Mouse (Mus musculus) small intestine, adult 2 months (tissue): ENCODE measurements at regions not wholly inside any gene's neighbourhood (a gene's known extent, or its start where the extent isn't known, plus 50 kb on each side); places are given as distances from the start of the nearest gene placed in this dataset.

Experiments
- H3K27ac ChIP-seq: fragments of 200-500 bp; 2 replicates; pipeline ENCODE4 v1.5.1; 2012; ENCODE audit warnings: low read depth, low read length, control low read depth, inconsistent platforms; ENCODE audit not compliant: insufficient read depth
- H3K27me3 ChIP-seq: fragments of 200-500 bp; 2 replicates; pipeline ENCODE4 v1.6.1; 2012; ENCODE audit warnings: mild to moderate bottlenecking, moderate library complexity, low read length, inconsistent platforms; ENCODE audit not compliant: control insufficient read depth, insufficient read depth
- H3K36me3 ChIP-seq: fragments of 200-500 bp; 2 replicates; pipeline ENCODE4 v1.6.1; 2012; ENCODE audit warnings: mild to moderate bottlenecking, low read length, control low read depth, inconsistent platforms; ENCODE audit not compliant: control insufficient read depth, insufficient read depth
- H3K4me1 ChIP-seq: fragments of 200-500 bp; 2 replicates; pipeline ENCODE4 v1.6.1; 2012; ENCODE audit warnings: low read length, inconsistent platforms, mixed read lengths; ENCODE audit not compliant: control insufficient read depth, insufficient read depth, insufficient read length
- H3K4me3 ChIP-seq: fragments of 200-500 bp; 2 replicates; pipeline ENCODE4 v1.5.1; 2012; ENCODE audit warnings: low read depth, mild to moderate bottlenecking, control low read depth, inconsistent platforms, low read length, moderate library complexity
- CTCF ChIP-seq: fragments of 200-500 bp; IDR thresholded peaks from 2 replicates; pipeline ENCODE4 v1.5.1; 2012; ENCODE audit warnings: low read depth, mild to moderate bottlenecking, control low read depth, inconsistent platforms, low read length, moderate library complexity, mixed read lengths; ENCODE audit not compliant: insufficient replicate concordance, insufficient read length; ENCODE audit errors: extremely low read depth
- POLR2A ChIP-seq: fragments of 200-500 bp; IDR thresholded peaks from 2 replicates; pipeline ENCODE4 v1.6.1; 2012; ENCODE audit warnings: low read depth, mild to moderate bottlenecking, control low read depth, inconsistent platforms, low read length, moderate library complexity
- WGBS: fragments of 180-500 bp; shearing (Covaris S2); methylation state at CpG from one replicate; pipeline ENCODE4 v1.1.7; 2018; 5-methylcytosine and 5-hydroxymethylcytosine counted together

- Histone ChIP-seq H3K4me1 (peaks cover 11% of the 10 kb centered on the region), H3K27me3 (no peaks in the 10 kb centered on the region), H3K4me3 (no peak overlapping the region), H3K27ac (no peak overlapping the region), H3K36me3 (no peaks in the 10 kb centered on the region)
- TF ChIP-seq CTCF, result no peak
- TF ChIP-seq POLR2A, result no peak
- WGBS, result 45% methylated on average over 3 of the region's 3 CpGs
Measured at GRCm38 (mm10) chr1:106483008-106483407, 231.1 kb downstream of the Bcl2 start.

DNA sequence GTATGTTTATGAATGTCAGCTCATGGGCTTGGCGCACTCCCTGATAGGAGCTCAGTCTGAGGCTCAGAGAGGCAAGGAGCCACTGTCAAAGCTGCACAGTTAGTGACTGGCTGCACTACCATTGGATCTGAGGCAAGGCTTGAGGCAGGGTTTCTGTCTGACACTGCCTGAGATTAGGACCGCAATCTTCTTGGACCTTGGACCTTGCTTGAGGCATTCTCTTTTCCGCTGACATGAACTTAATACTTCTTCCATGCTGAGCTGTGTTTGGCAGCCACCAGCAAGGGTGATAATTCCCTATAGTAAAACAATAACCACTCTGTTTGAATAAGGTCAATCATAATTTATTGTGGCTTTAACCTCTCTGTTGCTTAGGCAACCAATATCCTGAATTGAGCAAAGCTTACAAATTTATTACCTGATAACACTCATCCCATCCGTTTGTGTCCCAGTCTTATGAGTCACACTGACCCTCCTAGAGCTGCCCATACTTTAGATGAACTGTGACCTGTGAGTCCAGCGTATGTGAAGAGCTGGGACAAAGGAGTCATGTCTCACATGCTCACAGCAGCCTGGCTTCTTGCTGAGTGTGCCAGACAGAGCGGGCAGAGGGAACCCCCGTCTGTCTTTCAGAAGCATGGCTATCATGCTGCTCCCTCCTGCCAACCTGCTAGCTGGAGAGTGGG, 236.3 kb downstream of the Bcl2 start:
- no peak for TF ChIP-seq POLR2A
- no peak for TF ChIP-seq CTCF
- Histone ChIP-seq H3K27ac (peak overlapping the region; percentile 81), H3K36me3 (no peaks in the 10 kb centered on the region), H3K4me1 (peaks cover 22% of the 10 kb centered on the region), H3K4me3 (no peak overlapping the region), H3K27me3 (no peaks in the 10 kb centered on the region)
- WGBS, result 25% methylated on average over 7 of the region's 7 CpGs

DNA sequence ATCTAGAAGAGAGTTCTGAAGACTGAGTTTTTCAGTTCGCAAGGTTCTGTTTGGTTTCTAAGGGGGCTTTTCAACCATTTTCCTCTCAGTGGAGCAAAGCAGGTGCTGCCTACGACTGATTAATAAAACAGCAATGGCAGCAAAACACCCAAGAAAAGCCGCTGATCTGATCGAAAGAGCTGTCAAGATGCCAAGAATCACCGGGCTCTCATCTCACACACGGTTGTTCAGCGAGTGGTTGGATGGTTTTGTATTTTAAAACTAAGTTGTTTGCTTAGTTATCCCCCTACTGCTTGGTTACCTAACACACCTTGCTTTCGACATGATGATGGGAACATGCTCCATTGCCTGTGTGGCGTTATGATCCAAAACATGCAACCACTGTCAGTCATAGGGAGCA, 246.1 kb downstream of the Bcl2 start:
- Histone ChIP-seq H3K4me3 (no peak overlapping the region), H3K27ac (no peak overlapping the region), H3K36me3 (no peaks in the 10 kb centered on the region), H3K4me1 (no peaks in the 10 kb centered on the region; the same call in 1 of the 2 replicates), H3K27me3 (no peaks in the 10 kb centered on the region)
- WGBS, result 87% methylated on average over 9 of the region's 9 CpGs
- TF ChIP-seq CTCF (no peak), POLR2A (no peak)

- no peak for TF ChIP-seq POLR2A
- no peak for TF ChIP-seq CTCF
- Histone ChIP-seq H3K4me1 (no peaks in the 10 kb centered on the region; the same call in 1 of the 2 replicates), H3K27me3 (no peaks in the 10 kb centered on the region), H3K4me3 (no peak overlapping the region), H3K27ac (no peak overlapping the region), H3K36me3 (no peaks in the 10 kb centered on the region)
- WGBS, result 80% methylated on average over 4 of the region's 4 CpGs
Measured at GRCm38 (mm10) chr1:106466644-106467043, 247.4 kb downstream of the Bcl2 start.

DNA sequence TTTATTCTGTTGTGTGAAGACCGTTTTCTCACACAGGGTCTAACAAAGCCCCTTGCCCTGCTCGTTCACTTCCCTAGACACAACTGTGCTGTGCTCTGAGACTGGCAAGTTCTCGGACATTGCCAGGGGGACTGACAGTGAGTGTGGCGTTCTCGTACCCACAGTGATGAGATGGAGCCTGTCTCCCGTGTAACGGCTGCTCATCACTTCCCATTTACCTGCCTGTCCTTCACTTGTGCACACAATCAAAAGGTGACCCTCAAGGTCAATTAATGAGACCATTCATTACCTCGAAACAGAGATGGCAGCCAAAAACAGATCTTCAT, 248.1 kb downstream of the Bcl2 start:
- TF ChIP-seq CTCF (no peak), POLR2A (no peak)
- H3K4me1 ChIP-seq, result no peaks in the 10 kb centered on the region; the same call in 1 of the 2 replicates
- H3K27ac ChIP-seq, result no peak overlapping the region
- no peak overlapping the region for H3K4me3 ChIP-seq
- 82% methylated on average over 8 of the region's 8 CpGs for WGBS
- no peaks in the 10 kb centered on the region for H3K36me3 ChIP-seq
- no peaks in the 10 kb centered on the region for H3K27me3 ChIP-seq

DNA sequence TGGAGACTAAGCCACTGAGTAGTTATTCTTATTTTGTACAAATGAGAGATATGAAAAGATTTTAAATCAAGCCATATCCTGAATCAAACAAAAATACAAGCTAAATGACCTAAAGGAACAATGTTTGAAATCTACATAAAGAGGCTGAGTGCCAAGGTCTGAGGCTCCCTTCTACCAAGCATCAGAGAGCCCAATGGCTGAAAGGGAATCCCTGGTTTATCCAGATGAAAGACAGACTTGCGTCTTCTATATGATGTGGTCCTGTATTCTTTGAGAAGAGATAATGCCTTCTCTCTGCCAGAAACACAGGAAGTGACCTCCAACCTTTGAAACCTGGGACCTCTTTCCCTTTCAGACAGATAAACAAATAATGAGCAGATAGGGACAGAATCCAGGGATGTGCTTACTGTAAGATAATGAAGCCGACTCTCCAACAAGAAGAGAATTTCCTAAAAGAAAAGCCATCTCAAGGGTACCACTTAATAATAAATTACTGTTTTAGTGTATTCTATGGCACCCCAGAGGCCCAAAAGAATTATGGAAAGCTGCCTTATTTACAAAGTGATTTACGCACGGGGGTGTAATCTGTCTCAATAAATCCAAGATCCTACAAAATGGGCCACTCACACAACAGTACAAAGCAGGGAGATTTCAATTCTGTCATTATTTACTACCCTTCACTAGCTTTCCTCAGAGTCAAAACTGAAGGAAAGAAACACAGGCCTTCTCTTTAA, 248.7 kb downstream of the Bcl2 start:
- no peaks in the 10 kb centered on the region; the same call in 1 of the 2 replicates for H3K4me1 ChIP-seq
- H3K27me3 ChIP-seq, result no peaks in the 10 kb centered on the region
- WGBS, result 50% methylated on average over 4 of the region's 4 CpGs
- no peaks in the 10 kb centered on the region for H3K36me3 ChIP-seq
- no peak overlapping the region for H3K27ac ChIP-seq
- no peak overlapping the region for H3K4me3 ChIP-seq
- TF ChIP-seq POLR2A, result no peak
- TF ChIP-seq CTCF, result no peak

DNA sequence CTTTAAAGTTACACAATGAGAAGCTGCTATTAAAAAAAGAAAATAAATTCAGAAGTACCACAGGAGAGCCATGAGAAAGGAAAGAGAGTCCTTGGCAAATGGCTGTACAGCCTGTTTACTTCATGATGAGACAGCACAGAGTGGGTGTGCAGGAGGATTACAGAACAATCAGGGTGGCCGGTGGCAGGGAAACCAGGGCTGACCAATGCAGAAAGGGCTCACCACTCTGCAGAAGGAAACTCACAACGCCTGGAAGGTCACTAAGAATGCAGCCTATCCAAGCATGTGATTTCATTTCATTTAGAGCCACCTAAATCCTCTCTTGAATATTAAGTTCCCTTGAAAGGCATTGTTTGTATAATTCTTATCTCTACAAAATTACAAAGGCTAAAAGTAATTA, 249.3 kb downstream of the Bcl2 start:
- 72% methylated on average over 2 of the region's 2 CpGs for WGBS
- no peak overlapping the region for H3K4me3 ChIP-seq
- H3K36me3 ChIP-seq, result no peaks in the 10 kb centered on the region
- H3K27ac ChIP-seq, result no peak overlapping the region
- TF ChIP-seq POLR2A (no peak), CTCF (no peak)
- no peaks in the 10 kb centered on the region for H3K27me3 ChIP-seq
- H3K4me1 ChIP-seq, result no peaks in the 10 kb centered on the region; the same call in 1 of the 2 replicates
